Mouse (Mus musculus) forebrain, embryonic 13.5 days (tissue): ENCODE measurements at regions not wholly inside any gene's neighbourhood (a gene's known extent, or its start where the extent isn't known, plus 50 kb on each side); places are given as distances from the start of the nearest gene placed in this dataset.
A peak's percentile ranks its signal among the peaks of the same experiment; 100 is the strongest.

ENCODE experiments used
- ATAC-seq: fragments of 200-750 bp; cut with Nextera tagmentation; 2 replicates; pipeline ENCODE4 v1.8.0; 2017
- H3K27ac ChIP-seq: fragments of 300-500 bp; sonication (generic); 2 replicates; pipeline ENCODE4 v1.5.1; 2015; ENCODE audit warnings: inconsistent platforms, mild to moderate bottlenecking, moderate library complexity
- H3K27me3 ChIP-seq: fragments of 300-500 bp; sonication (generic); 2 replicates; pipeline ENCODE4 v1.6.1; 2015; ENCODE audit warnings: mild to moderate bottlenecking, inconsistent platforms
- H3K36me3 ChIP-seq: fragments of 300-500 bp; sonication (generic); 2 replicates; pipeline ENCODE4 v1.6.1; 2015; ENCODE audit warnings: mild to moderate bottlenecking, inconsistent platforms; ENCODE audit not compliant: poor library complexity, severe bottlenecking
- H3K4me1 ChIP-seq: fragments of 300-500 bp; sonication (generic); 2 replicates; pipeline ENCODE4 v1.6.1; 2015; ENCODE audit warnings: inconsistent platforms
- H3K4me2 ChIP-seq: fragments of 300-500 bp; sonication (generic); 2 replicates; pipeline ENCODE4 v1.6.1; 2015; ENCODE audit warnings: inconsistent platforms, mild to moderate bottlenecking, moderate library complexity
- H3K4me3 ChIP-seq: fragments of 300-500 bp; sonication (generic); 2 replicates; pipeline ENCODE4 v1.5.1; 2015; ENCODE audit warnings: mild to moderate bottlenecking, inconsistent platforms
- H3K9ac ChIP-seq: fragments of 300-500 bp; sonication (generic); 2 replicates; pipeline ENCODE4 v1.6.1; 2015; ENCODE audit warnings: mild to moderate bottlenecking, inconsistent platforms
- H3K9me3 ChIP-seq: fragments of 300-500 bp; sonication (generic); replicated peaks from 2 replicates; pipeline ENCODE4 v1.6.1; 2016; ENCODE audit warnings: inconsistent platforms
- WGBS: fragments of 180-500 bp; shearing (Covaris S2); methylation state at CpG from one replicate; pipeline ENCODE4 v1.1.7; 2015; 5-methylcytosine and 5-hydroxymethylcytosine counted together

GRCm38 (mm10) chr13:51917658-51918057 lies 71.2 kb downstream of the Gadd45g start:
- H3K27ac ChIP-seq = peak overlapping the region; percentile 91
- H3K9me3 ChIP-seq = no peaks in the 10 kb centered on the region; the same call in 1 of the 2 replicates
- H3K9ac ChIP-seq = no peak overlapping the region
- peaks cover 63% of the 10 kb centered on the region for H3K4me1 ChIP-seq
- no peaks in the 10 kb centered on the region for H3K36me3 ChIP-seq
- peak overlapping the region; percentile 32 for H3K4me2 ChIP-seq
- no peak overlapping the region for H3K4me3 ChIP-seq
- 16% methylated on average over 7 of the region's 7 CpGs for whole genome bisulfite sequencing
- peaks cover 44% of the 10 kb centered on the region for H3K27me3 ChIP-seq
- ATAC-seq = peak; percentile 55

GRCm38 (mm10) chr13:51918108-51918507 lies 71.6 kb downstream of the Gadd45g start:
- Histone ChIP-seq H3K27ac (peak overlapping the region; percentile 91), H3K4me1 (peaks cover 67% of the 10 kb centered on the region), H3K4me2 (0 out of 2 replicates have a peak overlapping the region, but pooled peaks have one; percentile 32)

GRCm38 (mm10) chr13:51918781-51919170 lies 72.3 kb downstream of the Gadd45g start:
- peak overlapping the region; percentile 91 for H3K27ac ChIP-seq
- peak overlapping the region; percentile 32; the same call in 1 of the 2 replicates for H3K4me2 ChIP-seq
- H3K4me3 ChIP-seq = no peak overlapping the region
- WGBS = 3% methylated on average over 10 of the region's 10 CpGs
- no peak; the same call in 1 of the 2 replicates for ATAC-seq
- H3K9me3 ChIP-seq = no peaks in the 10 kb centered on the region; the same call in 1 of the 2 replicates
- no peaks in the 10 kb centered on the region for H3K36me3 ChIP-seq
- peak overlapping the region; percentile 34 for H3K9ac ChIP-seq
- H3K27me3 ChIP-seq = peaks cover 45% of the 10 kb centered on the region
- H3K4me1 ChIP-seq = peaks cover 69% of the 10 kb centered on the region

More at GRCm38 (mm10) chr13:51918108-51918507, 71.6 kb downstream of the Gadd45g start:
- Histone ChIP-seq H3K4me3 (no peak overlapping the region), H3K36me3 (no peaks in the 10 kb centered on the region), H3K9ac (peak overlapping the region; percentile 34; the same call in 1 of the 2 replicates), H3K27me3 (peaks cover 44% of the 10 kb centered on the region), H3K9me3 (no peaks in the 10 kb centered on the region; the same call in 1 of the 2 replicates)
- WGBS = 10% methylated on average over 8 of the region's 8 CpGs
- no peak; the same call in 1 of the 2 replicates for ATAC-seq

- Histone ChIP-seq H3K27me3 (peaks cover 46% of the 10 kb centered on the region), H3K4me1 (peaks cover 74% of the 10 kb centered on the region), H3K9me3 (no peaks in the 10 kb centered on the region; the same call in 1 of the 2 replicates), H3K4me3 (no peak overlapping the region), H3K36me3 (no peaks in the 10 kb centered on the region), H3K9ac (peak overlapping the region; percentile 34), H3K4me2 (peak overlapping the region; percentile 32), H3K27ac (peak overlapping the region; percentile 91)
- 3% methylated on average over 14 of the region's 14 CpGs for WGBS
- ATAC-seq = 0 out of 2 replicates have a peak, but pooled peaks have one; percentile 16
These were observed 72.8 kb downstream of the Gadd45g start for GRCm38 (mm10) chr13:51919171-51919793.

- peaks cover 48% of the 10 kb centered on the region for H3K27me3 ChIP-seq
- H3K36me3 ChIP-seq = no peaks in the 10 kb centered on the region
- H3K4me1 ChIP-seq = peaks cover 76% of the 10 kb centered on the region
- no peak overlapping the region; the same call in 1 of the 2 replicates for H3K9ac ChIP-seq
- no peaks in the 10 kb centered on the region; the same call in 1 of the 2 replicates for H3K9me3 ChIP-seq
- H3K4me2 ChIP-seq = peak overlapping the region; percentile 32
- no peak overlapping the region for H3K4me3 ChIP-seq
- ATAC-seq = no peak
- peak overlapping the region; percentile 91 for H3K27ac ChIP-seq
- WGBS = 5% methylated on average over 3 of the region's 3 CpGs
These were observed 73.5 kb downstream of the Gadd45g start for GRCm38 (mm10) chr13:51919937-51920336.

- Histone ChIP-seq H3K27me3 (peaks cover 49% of the 10 kb centered on the region), H3K9me3 (no peaks in the 10 kb centered on the region; the same call in 1 of the 2 replicates), H3K4me1 (peaks cover 76% of the 10 kb centered on the region), H3K4me3 (no peak overlapping the region), H3K36me3 (no peaks in the 10 kb centered on the region), H3K4me2 (peak overlapping the region; percentile 32), H3K27ac (peak overlapping the region; percentile 91), H3K9ac (no peak overlapping the region)
- ATAC-seq = peak; percentile 82
- WGBS = 4% methylated on average over 15 of the region's 15 CpGs
These were observed 74.3 kb downstream of the Gadd45g start for GRCm38 (mm10) chr13:51920511-51921351.

- peaks cover 45% of the 10 kb centered on the region for H3K27me3 ChIP-seq
- WGBS = 18% methylated on average over 5 of the region's 5 CpGs
- peak overlapping the region; percentile 91 for H3K27ac ChIP-seq
- H3K9ac ChIP-seq = no peak overlapping the region
- no peak overlapping the region for H3K4me3 ChIP-seq
- H3K4me2 ChIP-seq = peak overlapping the region; percentile 32; the same call in 1 of the 2 replicates
- H3K4me1 ChIP-seq = peaks cover 75% of the 10 kb centered on the region
- ATAC-seq = no peak
- H3K36me3 ChIP-seq = no peaks in the 10 kb centered on the region
- H3K9me3 ChIP-seq = no peaks in the 10 kb centered on the region
These were observed 75.1 kb downstream of the Gadd45g start for GRCm38 (mm10) chr13:51921550-51921949.

GRCm38 (mm10) chr13:51926764-51927163 lies 80.3 kb downstream of the Gadd45g start:
- ATAC-seq = no peak
- Histone ChIP-seq H3K36me3 (no peaks in the 10 kb centered on the region), H3K4me3 (no peak overlapping the region), H3K9me3 (no peaks in the 10 kb centered on the region), H3K4me1 (peaks cover 62% of the 10 kb centered on the region), H3K9ac (0 out of 2 replicates have a peak overlapping the region, but pooled peaks have one; percentile 12), H3K27me3 (peaks cover 56% of the 10 kb centered on the region), H3K4me2 (no peak overlapping the region), H3K27ac (no peak overlapping the region)
- WGBS = 60% methylated on average over 10 of the region's 10 CpGs

- Histone ChIP-seq H3K9ac (no peak overlapping the region), H3K27me3 (peaks cover 38% of the 10 kb centered on the region), H3K4me2 (no peak overlapping the region), H3K9me3 (no peaks in the 10 kb centered on the region), H3K36me3 (no peaks in the 10 kb centered on the region), H3K27ac (peak overlapping the region; percentile 7; the same call in 1 of the 2 replicates), H3K4me1 (peaks cover 40% of the 10 kb centered on the region), H3K4me3 (no peak overlapping the region)
- 51% methylated on average over 2 of the region's 2 CpGs for WGBS
- no peak for ATAC-seq
These were observed 83.3 kb downstream of the Gadd45g start for GRCm38 (mm10) chr13:51929730-51930129.

GRCm38 (mm10) chr13:51930301-51930747 lies 83.8 kb downstream of the Gadd45g start:
- 21% methylated on average over 6 of the region's 6 CpGs for WGBS
- H3K9me3 ChIP-seq = no peaks in the 10 kb centered on the region
- H3K9ac ChIP-seq = no peak overlapping the region
- peak overlapping the region; percentile 4; the same call in 1 of the 2 replicates for H3K27ac ChIP-seq
- H3K4me3 ChIP-seq = no peak overlapping the region
- H3K4me1 ChIP-seq = peaks cover 40% of the 10 kb centered on the region
- H3K4me2 ChIP-seq = no peak overlapping the region
- ATAC-seq = peak; percentile 85
- H3K36me3 ChIP-seq = no peaks in the 10 kb centered on the region
- peaks cover 33% of the 10 kb centered on the region for H3K27me3 ChIP-seq

GRCm38 (mm10) chr13:51930931-51931330 lies 84.5 kb downstream of the Gadd45g start:
- Histone ChIP-seq H3K27me3 (peaks cover 27% of the 10 kb centered on the region), H3K36me3 (no peaks in the 10 kb centered on the region), H3K9ac (no peak overlapping the region), H3K9me3 (no peaks in the 10 kb centered on the region), H3K4me3 (no peak overlapping the region), H3K27ac (peak overlapping the region; percentile 4; the same call in 1 of the 2 replicates), H3K4me1 (peaks cover 40% of the 10 kb centered on the region), H3K4me2 (no peak overlapping the region)
- ATAC-seq = no peak
- 81% methylated on average over 3 of the region's 3 CpGs for WGBS

GRCm38 (mm10) chr13:51935827-51936226 lies 89.3 kb downstream of the Gadd45g start:
- Histone ChIP-seq H3K4me1 (peaks cover 8% of the 10 kb centered on the region), H3K4me2 (no peak overlapping the region), H3K36me3 (no peaks in the 10 kb centered on the region), H3K27me3 (0 out of 2 replicates have a peak, but pooled peaks cover 5% of the 10 kb centered on the region), H3K27ac (no peak overlapping the region), H3K4me3 (no peak overlapping the region), H3K9me3 (no peaks in the 10 kb centered on the region), H3K9ac (no peak overlapping the region)
- WGBS = 87% methylated on average over 10 of the region's 10 CpGs
- no peak for ATAC-seq
